Mouse (Mus musculus) brain, embryonic 14.5 days (tissue): ENCODE data around the gene Xpo4. TPM values are rescaled to one million over a fixed set of nuclear protein-coding genes. Genes with fewer than 3 reads are reported as not detected.
A peak's percentile ranks its signal among the peaks of the same experiment; 100 is the strongest.

Experiments used
- DNase-seq: peaks from one replicate; pipeline ENCODE4 v3.0.0-alpha.2; 2011; ENCODE audit warnings: low read depth
- CTCF ChIP-seq: fragments of 200-500 bp; IDR thresholded peaks from 2 replicates; pipeline ENCODE4 v1.5.1; 2012; ENCODE audit warnings: inconsistent platforms, mild to moderate bottlenecking, moderate library complexity, borderline replicate concordance; ENCODE audit not compliant: insufficient read depth, insufficient read length; ENCODE audit errors: extremely low read depth
- POLR2A ChIP-seq: fragments of 200-500 bp; IDR thresholded peaks from 2 replicates; pipeline ENCODE4 v1.6.1; 2012; ENCODE audit warnings: mild to moderate bottlenecking, inconsistent platforms, borderline replicate concordance; ENCODE audit not compliant: poor library complexity, insufficient read depth, insufficient read length, severe bottlenecking; ENCODE audit errors: extremely low read depth
- polyA plus RNA-seq: library from polyadenylated mRNA; depleted of rRNA; stranded (reverse); fragments of >200 nt; gene quantifications from 2 replicates; pipeline ENCODE4 v1.2.3, GENCODE M21; 2012; rRNA removed

Gene Xpo4
- polyA plus RNA-seq, 1 experiment, result 10.2 TPM

GRCm38 (mm10) chr14:57536820-57537219, 128.4 kb downstream of the Xpo4 start:
- TF ChIP-seq POLR2A (no peak), CTCF (no peak)
- DNase-seq, result no peak

DNA sequence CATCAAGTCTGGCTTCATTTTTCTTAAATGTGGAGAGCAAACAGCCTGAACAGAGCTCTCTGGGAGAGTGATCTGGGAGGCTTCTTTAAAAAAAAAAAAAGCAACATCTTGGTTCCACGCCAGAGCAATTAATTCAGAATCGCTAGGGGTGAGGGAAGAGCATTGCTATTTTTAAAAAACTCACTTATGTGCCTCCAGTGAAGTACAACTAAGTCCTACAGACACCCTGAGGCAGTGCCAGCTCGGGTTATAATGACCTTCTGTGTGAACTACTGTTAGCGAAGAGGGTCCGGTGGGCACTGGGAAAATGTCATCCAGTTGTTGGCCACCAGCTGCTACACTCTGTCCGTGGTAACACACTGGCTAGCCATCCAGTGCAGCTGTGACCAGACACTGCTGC, 129.6 kb downstream of the Xpo4 start:
- DNase-seq, result peak; percentile 73
- TF ChIP-seq CTCF (no peak), POLR2A (no peak)

GRCm38 (mm10) chr14:57534961-57535360, 130.3 kb downstream of the Xpo4 start:
- TF ChIP-seq CTCF, result no peak
- no peak for TF ChIP-seq POLR2A
- DNase-seq, result peak; percentile 84

- TF ChIP-seq POLR2A (no peak), CTCF (no peak)
- peak; percentile 37 for DNase-seq
Measured at GRCm38 (mm10) chr14:57534346-57534745, 130.9 kb downstream of the Xpo4 start.

- TF ChIP-seq POLR2A (no peak), CTCF (no peak)
- peak; percentile 20 for DNase-seq
Measured at GRCm38 (mm10) chr14:57533841-57534240, 131.4 kb downstream of the Xpo4 start.

- TF ChIP-seq CTCF (peak; percentile 83), POLR2A (no peak)
- peak; percentile 56 for DNase-seq
Measured at GRCm38 (mm10) chr14:57533214-57533613, 132.0 kb downstream of the Xpo4 start.

DNA sequence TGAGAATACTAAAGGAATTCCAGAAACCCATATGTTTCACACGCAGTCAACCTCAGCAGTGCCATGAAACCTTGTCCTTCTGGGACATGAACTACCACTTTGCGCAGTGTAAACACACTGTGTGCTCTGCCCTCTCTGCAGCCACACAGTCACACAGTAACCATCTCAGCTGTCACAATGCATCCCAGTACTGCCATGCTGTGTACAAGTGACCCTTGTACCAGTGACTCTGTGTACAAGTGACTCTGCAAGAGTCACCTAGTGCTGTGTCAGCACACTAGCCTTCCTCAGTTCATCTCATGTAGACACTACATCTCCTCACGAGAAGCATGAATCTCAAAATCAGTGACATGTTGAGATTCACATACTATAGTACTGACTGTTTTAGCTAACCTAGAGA, 132.7 kb downstream of the Xpo4 start:
- no peak for TF ChIP-seq POLR2A
- TF ChIP-seq CTCF, result no peak
- no peak for DNase-seq

DNA sequence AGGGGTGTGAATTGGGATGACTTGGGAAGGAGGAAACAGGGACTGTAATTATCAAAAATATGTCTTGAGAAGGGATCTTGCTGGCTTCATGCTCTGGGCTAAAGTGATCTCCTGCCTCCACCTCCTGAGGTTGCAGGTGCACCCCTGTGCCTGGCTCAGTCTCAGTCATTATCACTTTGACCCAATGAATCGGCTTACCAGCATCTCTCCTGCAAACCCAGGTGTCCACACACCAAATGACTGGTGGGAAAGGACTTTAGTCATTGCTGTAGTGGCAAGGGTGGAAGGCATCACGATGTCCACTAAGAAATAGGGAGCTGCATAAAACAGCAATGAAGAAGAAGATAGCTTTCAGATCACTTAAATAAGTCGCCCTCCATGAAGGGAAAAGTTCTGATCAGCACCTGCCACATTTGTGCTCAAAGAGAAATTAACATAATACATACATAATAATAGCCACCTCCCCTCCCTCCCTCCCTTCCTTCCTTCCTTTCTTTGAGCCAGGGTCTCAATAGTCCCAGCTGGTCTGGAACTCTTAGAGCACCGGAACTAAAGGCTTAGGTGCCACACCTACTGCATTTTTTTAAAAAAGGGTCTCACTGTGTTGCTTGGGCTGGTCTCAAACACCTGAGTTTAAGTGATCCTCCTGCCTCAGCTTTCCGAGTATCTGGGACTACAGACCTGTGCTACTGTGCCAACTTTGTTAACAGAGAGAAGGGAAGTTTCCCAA, 135.3 kb downstream of the Xpo4 start:
- TF ChIP-seq POLR2A, result no peak
- no peak for TF ChIP-seq CTCF
- DNase-seq, result no peak

- no peak for TF ChIP-seq POLR2A
- TF ChIP-seq CTCF, result no peak
- peak; percentile 37 for DNase-seq
Measured at GRCm38 (mm10) chr14:57529086-57529785, 136.0 kb downstream of the Xpo4 start.

GRCm38 (mm10) chr14:57527598-57527997, 137.6 kb downstream of the Xpo4 start:
- no peak for TF ChIP-seq CTCF
- TF ChIP-seq POLR2A, result no peak
- DNase-seq, result no peak

Other genes with a start within 250 kb of the Xpo4 start
- gene Ift88, start 241.4 kb downstream of the Xpo4 start, polyA plus RNA-seq, result 25.1 and 28.6 TPM in 2 replicates
- 23.4 and 32.7 TPM in 2 replicates for gene Il17d, start 140.7 kb downstream of the Xpo4 start, polyA plus RNA-seq
- 36.4 and 44.7 TPM in 2 replicates for gene Eef1akmt1, start 93.8 kb downstream of the Xpo4 start, polyA plus RNA-seq
- not detected in 2 replicates for gene Gm49361, start 80.7 kb upstream of the Xpo4 start, polyA plus RNA-seq
- 9.9 and 14.0 TPM in 2 replicates for gene Lats2, start 93.0 kb upstream of the Xpo4 start, polyA plus RNA-seq
- 21.4 and 27.1 TPM in 2 replicates for gene Sap18, start 132.8 kb upstream of the Xpo4 start, polyA plus RNA-seq
- 6.2 and 7.3 TPM in 2 replicates for gene Ska3, start 160.8 kb upstream of the Xpo4 start, polyA plus RNA-seq
- gene Mrpl57, start 160.8 kb upstream of the Xpo4 start, polyA plus RNA-seq, result 68.6 and 99.8 TPM in 2 replicates
- 24.8 and 26.4 TPM in 2 replicates for gene Zdhhc20, start 224.8 kb upstream of the Xpo4 start, polyA plus RNA-seq